8 mouse cellular contexts compared by ENCODE assay signal in genomic region chr19:6335458-6335827, GRCm38 (mm10). TPM values are rescaled to one million over a fixed set of nuclear protein-coding genes. Genes with fewer than 3 reads are reported as not detected.
DNase-seq lines count a peak whose midpoint lies in the region; ATAC-seq and TF ChIP-seq lines count a peak whose summit lies in the region.

No protein-coding gene starts in this region.

- peaks cover 10% of the 10 kb centered on the region; the same call in 1 of the 2 replicates for H3K4me1 ChIP-seq in forebrain, postnatal 0 days (ENCODE audit: insufficient read depth)

- intact Hi-C loops in left cerebral cortex, adult 2 months (cut with DNase I) = loop anchor here (10.0 kb wide), 1 partner anchor 251 kb away; the partner anchor contains the start of genes Cdca5, Gm28374, Tmem262 and Zfpl1
- intact Hi-C loops in left cerebral cortex, postnatal 36 days (cut with DNase I) = loop anchor here (5.0 kb wide), 1 partner anchor 268 kb away; the partner anchor contains the start of gene Tm7sf2

- H3K27ac ChIP-seq in left cerebral cortex, adult 2 months = peak overlapping the region; percentile 96
- H3K27ac ChIP-seq in forebrain, postnatal 0 days (ENCODE audit: low read depth, low read length) = peak overlapping the region; percentile 71

- peak overlapping the region; percentile 86 for H3K9ac ChIP-seq in forebrain, postnatal 0 days

- no peak for TF ChIP-seq POLR2A in myocyte (IDR thresholded peaks at IDR 0.05; ENCODE audit: insufficient read length, low read depth)

- peak overlapping the region; percentile 84 for H3K4me2 ChIP-seq in forebrain, postnatal 0 days (ENCODE audit: low read depth)
- H3K4me2 ChIP-seq in myocyte (ENCODE audit: low read depth) = peak overlapping the region; percentile 89

- no peak for TF ChIP-seq CTCF in left cerebral cortex, adult 2 months (IDR thresholded peaks at IDR 0.05)
- no peak; the same call in 1 of the 2 replicates for TF ChIP-seq CTCF in forebrain, postnatal 0 days (IDR thresholded peaks at IDR 0.05; ENCODE audit: low read depth)

- WGBS in forebrain, postnatal 0 days = 3% methylated on average over 25 of the region's 25 CpGs

- no peak for DNase-seq in left cerebral cortex, adult 2 months (ENCODE audit: extremely low spot score in 1 of 2, low spot score in 2 of 2)
- no peak for DNase-seq in left cerebral cortex, postnatal 36 days (ENCODE audit: low spot score in 2 of 2)
- DNase-seq in brain, adult 2 months (ENCODE audit: low read depth, low spot score) = peak; percentile 34
- no peak for DNase-seq in forebrain, postnatal 0 days
- DNase-seq in kidney, postnatal 14 days = peak; percentile 36
- DNase-seq in adipocyte (ENCODE audit: low spot score) = no peak

- H3K79me2 ChIP-seq in myocyte (ENCODE audit: control insufficient read depth, insufficient read depth) = peaks cover 16% of the 10 kb centered on the region

- no peak; the same call in 1 of the 2 replicates for ATAC-seq in forebrain, postnatal 0 days
- no peak for ATAC-seq in activated CD4-positive, CD25-positive, alpha-beta regulatory T cell, adult 4 months

- no peaks in the 10 kb centered on the region for H3K27me3 ChIP-seq in forebrain, postnatal 0 days (ENCODE audit: insufficient read depth, low read length)
- H3K27me3 ChIP-seq in myocyte (ENCODE audit: control insufficient read depth, insufficient read depth, insufficient read length) = no peaks in the 10 kb centered on the region

- peak overlapping the region; percentile 56 for H3ac ChIP-seq in myocyte (ENCODE audit: control insufficient read depth, insufficient read length)

- H3K9me3 ChIP-seq in forebrain, postnatal 0 days (ENCODE audit: low read length) = no peaks in the 10 kb centered on the region

- peaks cover 34% of the 10 kb centered on the region for H3K36me3 ChIP-seq in forebrain, postnatal 0 days (ENCODE audit: insufficient read depth)
- H3K36me3 ChIP-seq in myocyte (ENCODE audit: control insufficient read depth, insufficient read depth) = peaks cover 22% of the 10 kb centered on the region

- peak overlapping the region; percentile 68 for H3K4me3 ChIP-seq in left cerebral cortex, adult 2 months
- H3K4me3 ChIP-seq in forebrain, postnatal 0 days (ENCODE audit: low read depth, low read length) = peak overlapping the region; percentile 65
- peak overlapping the region; percentile 82 for H3K4me3 ChIP-seq in myocyte

TF ChIP-seq in myocyte, 11 proteins besides CTCF, POLR2A, EP300 and RAD21:
- TF ChIP-seq REST (IDR thresholded peaks at IDR 0.05; ENCODE audit: insufficient read depth, insufficient read length) = peak; percentile 23
- TF ChIP-seq SRF (IDR thresholded peaks at IDR 0.05; ENCODE audit: control insufficient read depth, insufficient read length, low read depth) = no peak

RNA-seq across cellular contexts. Expression of gene Men1, which starts 0.7 kb away (rescaled TPM):
- 10 to 100 TPM; 64.7 to 72.5 TPM for total RNA-seq in left cerebral cortex, adult 2 months (2021)
- 10 to 100 TPM; 67.5 to 73.7 TPM for total RNA-seq in left cerebral cortex, postnatal 36 days (2021)
- 60.5 and 64.3 TPM in 2 replicates for total RNA-seq in forebrain, postnatal 0 days (2014; rRNA removed)
- polyA plus RNA-seq in forebrain, postnatal 0 days (2015; fragmentation: Nextera tagmentation; extraction: Ambion mirVana) = 58.3 and 60.9 TPM in 2 replicates
- polyA plus RNA-seq in myocyte (2012; fragmentation: generic; extraction: Trizol) = 37.2 TPM
- 10 to 100 TPM; 13.9 to 19.1 TPM for polyA plus RNA-seq in activated CD4-positive, CD25-positive, alpha-beta regulatory T cell, adult 4 months (2017; shearing (Covaris generic))

RNA-seq across cellular contexts. Expression of gene Map4k2, which starts 5.5 kb away (rescaled TPM):
- total RNA-seq in left cerebral cortex, adult 2 months (2021) = 100 to 1,000 TPM in 1 of 2 experiments, 10 to 100 TPM in 1; 94.9 to 108 TPM
- total RNA-seq in left cerebral cortex, postnatal 36 days (2021) = 100 to 1,000 TPM in 1 of 2 experiments, 10 to 100 TPM in 1; 93.5 to 107 TPM
- 43.0 and 55.8 TPM in 2 replicates for total RNA-seq in forebrain, postnatal 0 days (2014; rRNA removed)
- polyA plus RNA-seq in forebrain, postnatal 0 days (2015; fragmentation: Nextera tagmentation; extraction: Ambion mirVana) = 6.7 and 9.7 TPM in 2 replicates
- polyA plus RNA-seq in myocyte (2012; fragmentation: generic; extraction: Trizol) = 10.0 TPM
- 100 to 1,000 TPM in 1 of 2 experiments, 10 to 100 TPM in 1; 82.0 to 116 TPM for polyA plus RNA-seq in activated CD4-positive, CD25-positive, alpha-beta regulatory T cell, adult 4 months (2017; shearing (Covaris generic))

RNA-seq across cellular contexts. Expression of gene Sf1, which starts 28.0 kb away (rescaled TPM):
- total RNA-seq in left cerebral cortex, adult 2 months (2021) = 100 to 1,000 TPM; 208 to 212 TPM
- 100 to 1,000 TPM; 158 to 227 TPM for total RNA-seq in left cerebral cortex, postnatal 36 days (2021)
- 70.0 and 113 TPM in 2 replicates for total RNA-seq in forebrain, postnatal 0 days (2014; rRNA removed)
- 89.7 and 102 TPM in 2 replicates for polyA plus RNA-seq in forebrain, postnatal 0 days (2015; fragmentation: Nextera tagmentation; extraction: Ambion mirVana)
- 131 TPM for polyA plus RNA-seq in myocyte (2012; fragmentation: generic; extraction: Trizol)
- polyA plus RNA-seq in activated CD4-positive, CD25-positive, alpha-beta regulatory T cell, adult 4 months (2017; shearing (Covaris generic)) = 10 to 100 TPM; 47.6 to 48.6 TPM

RNA-seq across cellular contexts. Expression of gene Cdc42bpg, which starts 29.2 kb away (rescaled TPM):
- 1 to 10 TPM; 3.4 to 4.1 TPM for total RNA-seq in left cerebral cortex, adult 2 months (2021)
- total RNA-seq in left cerebral cortex, postnatal 36 days (2021) = 1 to 10 TPM; 3.3 to 3.4 TPM
- 3.1 and 4.7 TPM in 2 replicates for total RNA-seq in forebrain, postnatal 0 days (2014; rRNA removed)
- polyA plus RNA-seq in forebrain, postnatal 0 days (2015; fragmentation: Nextera tagmentation; extraction: Ambion mirVana) = 0.11 and 0.23 TPM in 2 replicates
- polyA plus RNA-seq in myocyte (2012; fragmentation: generic; extraction: Trizol) = 10.0 TPM
- under 1 TPM; 0.11 to 0.17 TPM for polyA plus RNA-seq in activated CD4-positive, CD25-positive, alpha-beta regulatory T cell, adult 4 months (2017; shearing (Covaris generic))

RNA-seq across cellular contexts. Expression of gene Pygm, which starts 48.8 kb away (rescaled TPM):
- 10 to 100 TPM; 28.4 to 32.7 TPM for total RNA-seq in left cerebral cortex, adult 2 months (2021)
- total RNA-seq in left cerebral cortex, postnatal 36 days (2021) = 10 to 100 TPM; 29.2 to 33.3 TPM
- 6.2 and 8.8 TPM in 2 replicates for total RNA-seq in forebrain, postnatal 0 days (2014; rRNA removed)
- 4.7 and 7.6 TPM in 2 replicates for polyA plus RNA-seq in forebrain, postnatal 0 days (2015; fragmentation: Nextera tagmentation; extraction: Ambion mirVana)
- polyA plus RNA-seq in myocyte (2012; fragmentation: generic; extraction: Trizol) = 232 TPM
- polyA plus RNA-seq in activated CD4-positive, CD25-positive, alpha-beta regulatory T cell, adult 4 months (2017; shearing (Covaris generic)) = 1 to 10 TPM; 3.7 to 8.0 TPM

Comparison
In these comparisons a context has a peak if more than half of its experiments do, and no peak if none do; other contexts are left out.
1. DNase-seq: peak in brain, adult 2 months (single experiment) and kidney, postnatal 14 days (single experiment); none in left cerebral cortex, adult 2 months (0 of 2), left cerebral cortex, postnatal 36 days (0 of 2), forebrain, postnatal 0 days (single experiment) and adipocyte (single experiment).
2. Peak in every context shown above with its lines, with median percentiles within 50 percentile points of each other: H3K4me3 ChIP-seq.